Mouse (Mus musculus): Measurements from ENCODE around the gene Mbtps1. TPM values are rescaled to one million over a fixed set of nuclear protein-coding genes. Genes with fewer than 3 reads are reported as not detected.
A peak's percentile ranks its signal among the peaks of the same experiment; 100 is the strongest.

Gene Mbtps1
- polyA plus RNA-seq, 1 experiment from 2014 or later: 50.0 TPM

DNA sequence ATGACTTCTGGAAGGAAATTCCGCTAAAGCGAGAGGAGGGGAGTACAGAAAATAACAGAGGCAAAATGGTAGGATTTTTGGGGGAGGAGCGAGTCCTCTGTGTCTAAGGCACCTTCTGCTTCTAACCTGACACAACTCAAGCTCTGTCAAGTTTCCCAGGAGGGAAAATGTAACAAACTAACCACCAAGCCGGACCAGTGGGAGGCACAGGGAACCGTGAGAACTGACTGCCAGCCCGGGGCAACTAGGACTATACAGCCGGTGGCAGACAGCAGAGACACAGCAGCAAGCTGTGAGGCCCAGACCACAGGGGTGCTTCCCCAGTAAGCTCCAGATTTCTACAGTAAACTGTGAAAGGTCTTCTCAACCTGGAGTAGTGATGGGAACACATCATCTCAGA, 10.4 kb upstream of the Mbtps1 start:
- Histone ChIP-seq H3K27ac (ENCODE audit: low read depth, low read length) (no peak overlapping the region), H3K4me3 (ENCODE audit: low read depth, low read length) (no peak overlapping the region), H3K36me3 (ENCODE audit: control insufficient read depth, insufficient read depth, low read length) (peaks cover 33% of the 10 kb centered on the region), H3K4me2 (ENCODE audit: low read length) (no peak overlapping the region), H3K9ac (ENCODE audit: low read length) (no peak overlapping the region), H3K27me3 (replicated peaks; ENCODE audit: control insufficient read depth, insufficient read depth, low read length) (no peaks in the 10 kb centered on the region), H3K4me1 (ENCODE audit: control insufficient read depth, insufficient read depth, low read length) (peaks cover 4% of the 10 kb centered on the region; the same call in 1 of the 2 replicates), H3K9me3 (replicated peaks; ENCODE audit: control insufficient read depth, low read length) (no peaks in the 10 kb centered on the region)
- no peak for ATAC-seq
- 67% methylated on average over 7 of the region's 7 CpGs for WGBS
- DNase-seq (ENCODE audit: low spot score): no peak

DNA sequence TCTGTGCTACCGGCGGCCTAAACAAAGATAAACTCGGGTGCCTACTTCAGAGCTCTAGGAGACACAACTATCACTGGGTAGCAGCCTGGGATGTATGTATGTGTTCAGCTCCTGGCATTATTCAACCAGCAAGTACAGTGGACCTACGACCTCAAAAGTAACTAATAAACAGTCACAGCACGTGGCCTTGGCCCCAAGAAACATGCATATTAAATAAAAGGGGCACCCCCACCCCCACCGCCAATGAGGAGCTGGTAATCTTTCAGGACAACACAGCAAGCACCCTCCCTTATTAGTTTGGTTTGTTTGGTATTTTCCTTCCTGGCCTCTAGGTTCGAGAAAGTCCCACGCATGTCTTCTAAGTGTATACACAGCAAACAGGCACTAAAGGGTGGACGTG, 9.7 kb upstream of the Mbtps1 start:
- Histone ChIP-seq H3K4me2 (ENCODE audit: low read length) (no peak overlapping the region), H3K4me1 (ENCODE audit: control insufficient read depth, insufficient read depth, low read length) (no peaks in the 10 kb centered on the region), H3K27ac (ENCODE audit: low read depth, low read length) (no peak overlapping the region), H3K27me3 (replicated peaks; ENCODE audit: control insufficient read depth, insufficient read depth, low read length) (no peaks in the 10 kb centered on the region), H3K9me3 (replicated peaks; ENCODE audit: control insufficient read depth, low read length) (no peaks in the 10 kb centered on the region), H3K9ac (ENCODE audit: low read length) (no peak overlapping the region), H3K4me3 (ENCODE audit: low read depth, low read length) (no peak overlapping the region), H3K36me3 (ENCODE audit: control insufficient read depth, insufficient read depth, low read length) (peaks cover 40% of the 10 kb centered on the region)
- ATAC-seq (no peak), DNase-seq (ENCODE audit: low spot score) (no peak)
- 92% methylated on average over 9 of the region's 9 CpGs for WGBS

DNA sequence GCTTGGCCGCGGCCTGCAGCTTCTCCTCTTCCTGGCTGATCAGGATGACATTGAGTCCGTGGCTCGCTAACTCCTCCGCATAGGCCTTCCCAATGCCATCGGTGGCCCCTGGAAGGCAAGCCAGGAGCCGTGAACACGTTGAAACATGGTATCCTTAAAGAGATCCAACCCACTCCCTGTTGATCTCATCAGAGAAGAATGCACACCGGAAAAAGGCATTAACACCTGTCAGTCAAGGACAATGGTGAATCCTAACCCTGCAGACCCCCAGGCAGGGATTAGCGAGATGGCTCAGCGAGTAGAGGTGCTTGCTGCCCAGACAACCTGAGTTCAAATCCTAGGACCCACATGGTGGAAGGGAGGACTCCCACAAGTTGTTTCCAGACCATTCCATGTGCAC, 7.8 kb upstream of the Mbtps1 start:
- Histone ChIP-seq H3K4me1 (ENCODE audit: control insufficient read depth, insufficient read depth, low read length) (no peaks in the 10 kb centered on the region), H3K4me3 (ENCODE audit: low read depth, low read length) (no peak overlapping the region), H3K4me2 (ENCODE audit: low read length) (no peak overlapping the region), H3K27me3 (replicated peaks; ENCODE audit: control insufficient read depth, insufficient read depth, low read length) (no peaks in the 10 kb centered on the region), H3K27ac (ENCODE audit: low read depth, low read length) (no peak overlapping the region), H3K9me3 (replicated peaks; ENCODE audit: control insufficient read depth, low read length) (no peaks in the 10 kb centered on the region), H3K36me3 (ENCODE audit: control insufficient read depth, insufficient read depth, low read length) (peaks cover 57% of the 10 kb centered on the region), H3K9ac (ENCODE audit: low read length) (no peak overlapping the region)
- DNase-seq (ENCODE audit: low spot score) (no peak), ATAC-seq (no peak)
- 89% methylated on average over 11 of the region's 11 CpGs for WGBS

DNA sequence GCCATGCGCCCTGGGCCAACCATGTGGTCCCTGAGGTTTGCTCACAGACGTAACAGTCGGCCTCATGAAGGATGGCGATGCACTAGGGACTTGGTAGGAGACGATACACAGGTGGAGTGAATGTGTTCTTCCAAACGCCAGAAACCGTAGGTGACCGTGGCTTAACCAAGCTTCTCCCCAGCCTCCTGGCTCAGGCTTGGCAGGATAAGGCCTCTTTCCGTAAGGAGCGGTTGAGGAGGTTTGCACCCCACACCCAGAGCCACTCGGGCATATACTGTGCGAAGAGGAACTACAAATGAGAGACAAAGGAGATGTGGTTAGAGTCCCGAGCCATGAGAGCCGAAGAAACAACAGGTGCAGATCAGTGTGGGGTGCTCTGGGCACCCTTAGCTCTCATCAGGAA, 5.3 kb upstream of the Mbtps1 start:
- no peak overlapping the region for H3K9ac ChIP-seq (ENCODE audit: low read length)
- no peak for DNase-seq (ENCODE audit: low spot score)

DNA sequence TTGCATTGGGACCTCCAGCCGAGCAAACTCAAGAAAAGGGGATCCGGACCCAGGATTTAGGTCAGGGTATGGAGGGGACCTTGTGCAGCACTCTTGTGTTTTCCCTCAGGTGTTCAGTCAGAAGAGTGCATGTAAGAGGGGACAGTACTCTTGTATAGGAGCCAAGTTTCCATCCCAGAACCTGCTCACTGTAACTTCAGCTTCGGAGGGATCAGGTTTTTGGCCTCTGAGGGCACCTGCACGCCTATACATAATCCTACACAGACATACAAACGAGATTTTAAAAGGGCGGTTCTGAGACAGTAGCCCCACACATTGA, 826 bp upstream of the Mbtps1 start:
- H3K36me3 ChIP-seq (ENCODE audit: control insufficient read depth, insufficient read depth, low read length): peaks cover 28% of the 10 kb centered on the region
- H3K4me2 ChIP-seq (ENCODE audit: low read length): peak overlapping the region; percentile 49; the same call in 1 of the 2 replicates
- 91% methylated on average over 6 of the region's 6 CpGs for WGBS
- no peak overlapping the region for H3K9ac ChIP-seq (ENCODE audit: low read length)
- peak overlapping the region; percentile 69; the same call in 1 of the 2 replicates for H3K4me3 ChIP-seq (ENCODE audit: low read depth, low read length)
- no peaks in the 10 kb centered on the region for H3K27me3 ChIP-seq (replicated peaks; ENCODE audit: control insufficient read depth, insufficient read depth, low read length)
- H3K27ac ChIP-seq (ENCODE audit: low read depth, low read length): no peak overlapping the region
- H3K4me1 ChIP-seq (ENCODE audit: control insufficient read depth, insufficient read depth, low read length): peaks cover 18% of the 10 kb centered on the region
- no peaks in the 10 kb centered on the region for H3K9me3 ChIP-seq (replicated peaks; ENCODE audit: control insufficient read depth, low read length)
- ATAC-seq: no peak
- no peak for DNase-seq (ENCODE audit: low spot score)

More for the DNA sequence above, 5.3 kb upstream of the Mbtps1 start:
- Histone ChIP-seq H3K27ac (ENCODE audit: low read depth, low read length) (no peak overlapping the region), H3K4me1 (ENCODE audit: control insufficient read depth, insufficient read depth, low read length) (no peaks in the 10 kb centered on the region), H3K27me3 (replicated peaks; ENCODE audit: control insufficient read depth, insufficient read depth, low read length) (no peaks in the 10 kb centered on the region), H3K9me3 (replicated peaks; ENCODE audit: control insufficient read depth, low read length) (no peaks in the 10 kb centered on the region), H3K4me2 (ENCODE audit: low read length) (no peak overlapping the region), H3K4me3 (ENCODE audit: low read depth, low read length) (no peak overlapping the region), H3K36me3 (ENCODE audit: control insufficient read depth, insufficient read depth, low read length) (peaks cover 57% of the 10 kb centered on the region)
- 93% methylated on average over 14 of the region's 14 CpGs for WGBS
- no peak for ATAC-seq

DNA sequence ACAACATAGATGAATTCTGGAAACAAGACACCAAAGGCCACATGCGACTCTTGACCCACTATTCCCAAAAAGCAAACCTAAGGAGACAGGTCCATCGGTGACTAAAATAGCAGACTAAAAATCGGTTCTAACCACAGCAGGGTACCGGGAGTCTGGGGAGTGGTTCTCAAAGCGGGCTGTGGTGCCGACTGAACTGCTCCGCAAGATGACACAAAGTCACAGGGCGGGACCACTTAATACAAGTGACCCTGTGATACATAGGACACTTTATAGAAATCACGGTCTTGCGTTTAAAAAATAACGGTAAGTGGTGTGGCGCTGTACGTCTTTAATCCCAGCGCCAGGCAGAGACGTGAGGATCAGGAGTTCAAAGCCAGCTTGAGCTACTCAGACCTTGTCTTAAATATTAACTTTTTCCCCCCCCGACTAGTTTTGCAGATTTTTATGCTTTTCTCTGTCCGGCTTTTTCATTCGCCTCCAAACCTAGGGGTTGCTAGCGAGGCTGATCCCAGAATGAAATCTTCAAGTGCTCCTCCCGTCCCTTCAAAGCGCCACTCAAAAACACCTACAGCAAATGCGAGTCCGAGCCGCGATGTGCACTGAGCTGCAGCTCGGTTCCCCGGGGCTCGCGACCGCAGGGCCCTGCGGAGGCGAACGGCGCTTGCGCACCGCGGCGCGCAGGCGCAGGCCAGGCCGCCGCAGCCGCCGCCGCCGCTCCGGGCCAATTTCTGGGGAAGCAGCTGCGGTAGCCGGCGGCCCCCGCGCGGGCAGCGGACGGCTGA, 523 bp downstream of the Mbtps1 start:
- Histone ChIP-seq H3K27ac (ENCODE audit: low read depth, low read length) (peak overlapping the region; percentile 86), H3K9ac (ENCODE audit: low read length) (peak overlapping the region; percentile 86), H3K4me3 (ENCODE audit: low read depth, low read length) (peak overlapping the region; percentile 69), H3K4me1 (ENCODE audit: control insufficient read depth, insufficient read depth, low read length) (peaks cover 18% of the 10 kb centered on the region), H3K36me3 (ENCODE audit: control insufficient read depth, insufficient read depth, low read length) (peaks cover 14% of the 10 kb centered on the region), H3K27me3 (replicated peaks; ENCODE audit: control insufficient read depth, insufficient read depth, low read length) (no peaks in the 10 kb centered on the region), H3K4me2 (ENCODE audit: low read length) (peak overlapping the region; percentile 94), H3K9me3 (replicated peaks; ENCODE audit: control insufficient read depth, low read length) (no peaks in the 10 kb centered on the region)
- ATAC-seq (peak; percentile 94), DNase-seq (ENCODE audit: low spot score) (peak; percentile 84)
- WGBS: 1% methylated on average over 55 of the region's 55 CpGs

DNA sequence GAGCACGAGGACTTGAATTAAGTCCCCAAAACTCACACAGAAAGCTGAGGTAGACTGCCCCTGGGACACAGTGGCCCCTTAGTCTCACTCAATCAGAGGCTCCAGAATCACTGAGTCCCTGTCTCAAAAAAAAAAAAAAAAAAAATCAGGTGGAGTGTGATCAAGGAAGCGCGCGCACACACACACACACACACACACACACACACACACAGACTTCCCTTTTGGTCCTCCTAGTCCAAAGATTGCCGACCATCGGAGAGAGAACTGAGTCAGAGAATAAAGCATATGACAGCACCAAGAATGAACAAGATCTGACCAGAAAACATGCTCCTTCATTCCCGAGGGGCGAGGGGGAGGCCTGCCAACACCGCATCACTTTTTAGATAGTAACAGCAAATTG, 1.4 kb downstream of the Mbtps1 start:
- H3K27me3 ChIP-seq (replicated peaks; ENCODE audit: control insufficient read depth, insufficient read depth, low read length): no peaks in the 10 kb centered on the region
- H3K4me2 ChIP-seq (ENCODE audit: low read length): peak overlapping the region; percentile 94
- peak overlapping the region; percentile 69 for H3K4me3 ChIP-seq (ENCODE audit: low read depth, low read length)
- peaks cover 6% of the 10 kb centered on the region for H3K36me3 ChIP-seq (ENCODE audit: control insufficient read depth, insufficient read depth, low read length)
- DNase-seq (ENCODE audit: low spot score) (no peak), ATAC-seq (no peak)
- peak overlapping the region; percentile 9; the same call in 1 of the 2 replicates for H3K9ac ChIP-seq (ENCODE audit: low read length)
- no peaks in the 10 kb centered on the region for H3K9me3 ChIP-seq (replicated peaks; ENCODE audit: control insufficient read depth, low read length)
- H3K4me1 ChIP-seq (ENCODE audit: control insufficient read depth, insufficient read depth, low read length): peaks cover 18% of the 10 kb centered on the region
- WGBS: 81% methylated on average over 9 of the region's 9 CpGs
- H3K27ac ChIP-seq (ENCODE audit: low read depth, low read length): no peak overlapping the region

DNA sequence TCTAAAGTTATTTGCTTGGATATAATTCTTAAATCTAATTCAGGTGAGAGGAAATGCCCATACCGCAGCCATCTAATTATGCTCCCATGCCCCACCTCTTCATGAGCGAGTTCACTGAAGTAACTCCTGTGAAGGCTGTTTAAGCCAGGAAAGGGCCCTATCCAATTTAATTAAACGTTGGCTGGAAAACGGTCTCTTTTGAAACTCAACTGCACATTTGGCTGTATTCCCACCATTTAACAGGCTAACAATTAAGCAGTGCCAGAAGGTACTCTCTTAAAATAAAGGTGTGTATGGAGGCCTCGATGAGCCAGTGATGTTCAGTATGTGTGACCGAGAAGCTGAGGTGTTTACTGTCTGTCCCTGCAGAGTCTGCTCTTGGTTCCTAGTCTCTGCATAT, 2.7 kb downstream of the Mbtps1 start:
- H3K4me2 ChIP-seq (ENCODE audit: low read length): no peak overlapping the region
- H3K27me3 ChIP-seq (replicated peaks; ENCODE audit: control insufficient read depth, insufficient read depth, low read length): no peaks in the 10 kb centered on the region
- H3K4me3 ChIP-seq (ENCODE audit: low read depth, low read length): no peak overlapping the region
- no peaks in the 10 kb centered on the region for H3K36me3 ChIP-seq (ENCODE audit: control insufficient read depth, insufficient read depth, low read length)
- no peak overlapping the region for H3K27ac ChIP-seq (ENCODE audit: low read depth, low read length)
- ATAC-seq (no peak), DNase-seq (ENCODE audit: low spot score) (peak; percentile 44)
- no peak overlapping the region for H3K9ac ChIP-seq (ENCODE audit: low read length)
- WGBS: 36% methylated on average over 6 of the region's 6 CpGs
- peaks cover 18% of the 10 kb centered on the region for H3K4me1 ChIP-seq (ENCODE audit: control insufficient read depth, insufficient read depth, low read length)
- H3K9me3 ChIP-seq (replicated peaks; ENCODE audit: control insufficient read depth, low read length): no peaks in the 10 kb centered on the region

DNA sequence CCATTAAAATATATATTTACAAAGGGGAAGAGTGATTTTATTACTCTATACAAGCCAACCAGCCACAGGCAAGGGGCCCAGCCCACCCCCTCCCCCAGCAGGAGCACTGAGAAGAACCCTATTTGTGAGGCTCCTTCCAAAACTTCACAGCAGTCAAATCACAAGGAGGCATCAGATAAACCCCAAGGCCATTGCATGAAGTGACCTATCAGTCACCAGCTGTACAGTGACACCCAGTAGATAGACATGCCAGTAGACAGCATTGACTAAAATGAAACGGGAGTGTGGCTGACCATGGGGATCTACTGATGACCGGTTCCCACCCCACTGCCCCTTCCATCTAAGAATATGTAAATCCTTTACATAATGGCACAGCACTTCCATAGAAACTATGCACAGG, 5.6 kb downstream of the Mbtps1 start:
- WGBS: 70% methylated on average over 2 of the region's 2 CpGs
- Histone ChIP-seq H3K9ac (ENCODE audit: low read length) (no peak overlapping the region), H3K9me3 (replicated peaks; ENCODE audit: control insufficient read depth, low read length) (no peaks in the 10 kb centered on the region), H3K4me1 (ENCODE audit: control insufficient read depth, insufficient read depth, low read length) (peaks cover 18% of the 10 kb centered on the region), H3K27ac (ENCODE audit: low read depth, low read length) (no peak overlapping the region), H3K27me3 (replicated peaks; ENCODE audit: control insufficient read depth, insufficient read depth, low read length) (no peaks in the 10 kb centered on the region), H3K36me3 (ENCODE audit: control insufficient read depth, insufficient read depth, low read length) (no peaks in the 10 kb centered on the region), H3K4me3 (ENCODE audit: low read depth, low read length) (no peak overlapping the region), H3K4me2 (ENCODE audit: low read length) (no peak overlapping the region)
- DNase-seq (ENCODE audit: low spot score): no peak
- ATAC-seq: no peak
